Mouse (Mus musculus) bone marrow, adult 2 months (tissue): ENCODE measurements around the gene Ubxn7.

Experiments
- CTCF ChIP-seq: fragments of 200-500 bp; IDR thresholded peaks from 2 replicates; pipeline ENCODE4 v1.5.1; 2011; ENCODE audit warnings: low read length, control low read depth; ENCODE audit not compliant: control insufficient read depth, insufficient read depth
- POLR2A ChIP-seq: fragments of 200-500 bp; IDR thresholded peaks from 2 replicates; pipeline ENCODE4 v1.6.1; 2011; ENCODE audit warnings: low read depth, mild to moderate bottlenecking, control low read depth, low read length, borderline replicate concordance; ENCODE audit not compliant: control insufficient read depth

DNA sequence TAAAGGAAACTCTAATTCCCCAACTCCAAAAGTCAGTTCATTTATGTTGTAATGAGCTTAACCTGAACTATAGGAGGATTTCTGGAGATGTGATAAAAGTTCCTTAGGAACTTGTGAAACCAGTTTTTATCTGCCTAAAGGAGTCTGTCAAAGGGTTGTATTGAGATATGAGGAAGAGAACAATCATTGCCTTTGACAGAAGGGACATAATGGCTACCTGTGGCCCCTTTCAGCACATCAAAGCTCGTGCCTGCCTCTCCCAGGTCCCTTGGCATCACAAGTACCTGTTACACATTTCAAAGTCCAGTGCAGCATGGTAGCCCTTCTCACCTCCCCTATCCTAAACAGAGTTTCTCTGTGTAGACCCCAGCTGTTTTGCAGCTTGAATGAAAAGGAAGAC is 85.4 kb downstream of the Ubxn7 start:
- TF ChIP-seq CTCF: no peak
- no peak for TF ChIP-seq POLR2A
